Mouse (Mus musculus) ovary, adult 2 months (tissue): ENCODE results near the gene Eif2a. TPM values are rescaled to one million over a fixed set of nuclear protein-coding genes. Genes with fewer than 3 reads are reported as not detected.

Source experiments
- polyA plus RNA-seq: library from polyadenylated mRNA; depleted of rRNA; stranded (reverse); fragments of >200 nt; gene quantifications from 2 replicates; pipeline ENCODE4 v1.2.3, GENCODE M21; 2012; rRNA removed

Gene Eif2a
- 3.6 and 3.9 TPM in 2 replicates for polyA plus RNA-seq

DNA sequence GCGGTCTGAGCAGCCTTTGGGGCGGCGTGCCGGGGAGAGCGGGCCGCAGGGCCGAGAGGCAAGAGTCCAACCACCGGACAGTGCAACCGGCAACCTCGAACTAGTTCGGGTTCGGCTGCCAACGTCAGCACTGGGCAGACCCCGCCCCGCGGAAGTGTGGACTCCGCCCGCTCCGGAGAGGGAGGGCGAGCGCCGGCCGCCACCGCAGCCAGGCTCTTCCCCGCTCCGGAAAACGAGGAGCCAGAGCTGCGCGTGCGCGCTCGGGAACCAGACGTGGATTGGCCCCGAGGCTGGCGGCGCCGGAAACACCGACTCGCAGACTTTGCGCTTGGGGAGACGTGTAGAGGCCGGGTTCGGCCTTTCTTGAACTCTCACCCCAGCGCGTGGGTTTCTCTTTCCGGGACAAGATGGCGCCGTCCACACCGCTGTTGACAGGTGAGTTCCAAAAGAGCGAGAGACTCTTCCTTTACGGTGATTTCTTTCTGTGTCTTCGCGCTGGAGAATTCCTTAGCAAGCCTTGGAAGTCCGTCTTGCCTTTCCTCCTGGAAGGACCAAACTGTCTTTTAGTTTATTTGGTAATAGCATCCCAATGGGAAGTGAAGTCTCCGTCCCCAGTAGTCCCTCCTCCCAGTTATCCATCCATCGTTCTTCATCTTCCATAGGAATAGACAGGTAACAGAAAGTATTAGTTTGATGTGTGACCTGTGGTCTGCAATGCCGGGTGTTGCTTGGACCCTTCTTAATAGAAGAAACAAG, at the start of gene Eif2a, which contains the start of gene Serp1:
Gene Eif2a (plus strand): TSS at position 170 of the 756 bp plus-strand sequence.
Gene Serp1 (minus strand): TSS at position 241 of the 756 bp plus-strand sequence.

DNA sequence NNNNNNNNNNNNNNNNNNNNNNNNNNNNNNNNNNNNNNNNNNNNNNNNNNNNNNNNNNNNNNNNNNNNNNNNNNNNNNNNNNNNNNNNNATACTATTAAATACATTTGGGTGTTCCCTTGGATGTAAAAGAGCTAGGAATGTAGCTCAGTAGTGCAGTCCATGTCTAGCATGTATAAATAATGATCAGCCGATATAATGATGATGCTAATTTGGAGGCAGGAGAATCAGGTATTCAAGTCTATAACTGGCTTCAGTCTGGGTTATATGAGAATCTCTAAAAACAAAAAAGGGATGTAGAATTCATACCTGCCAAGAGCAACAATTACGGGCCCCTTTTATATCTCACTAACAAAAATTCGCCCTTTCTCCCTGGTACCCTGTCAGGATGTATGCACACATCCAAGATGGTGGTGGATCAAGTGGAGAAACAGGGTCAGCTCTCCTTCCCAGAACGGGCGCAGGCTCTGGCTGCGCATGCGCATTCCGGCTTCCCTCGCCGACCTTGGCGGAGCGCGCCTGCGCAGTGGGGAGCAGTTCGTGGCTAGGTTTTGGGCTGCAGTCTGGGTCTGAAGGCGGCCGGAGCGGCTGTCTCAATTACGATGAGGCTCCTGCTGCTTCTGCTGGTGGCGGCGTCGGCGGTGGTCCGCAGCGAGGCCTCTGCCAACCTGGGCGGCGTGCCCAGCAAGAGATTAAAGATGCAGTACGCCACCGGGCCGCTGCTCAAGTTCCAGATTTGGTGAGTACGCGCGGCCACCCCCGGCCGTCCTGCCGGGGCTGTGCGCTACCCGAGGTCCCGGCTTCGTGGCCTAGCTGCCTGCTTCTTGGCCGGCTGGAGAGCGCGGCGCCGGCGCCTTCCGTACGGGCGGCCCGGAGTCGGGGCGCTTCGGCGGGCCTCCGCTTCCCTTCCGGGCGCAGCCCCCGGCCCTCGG, 50.8 kb downstream of the Eif2a start, which contains the start of gene Selenot:
Gene Selenot (plus strand): TSS at position 500 of the 930 bp plus-strand sequence.

Other genes with a start within 250 kb of the Eif2a start
- 34.5 and 44.4 TPM in 2 replicates for gene Tsc22d2, start 111.1 kb upstream of the Eif2a start, polyA plus RNA-seq
- gene Serp1, start 71 bp downstream of the Eif2a start, polyA plus RNA-seq = 62.1 and 110 TPM in 2 replicates
- gene Selenot, start 50.8 kb downstream of the Eif2a start, polyA plus RNA-seq = 25.1 and 39.0 TPM in 2 replicates
- 0.09 TPM in 1 of 2 replicates, not detected in the other for gene Erich6, start 111.4 kb downstream of the Eif2a start, polyA plus RNA-seq
- 40.3 and 57.4 TPM in 2 replicates for gene Siah2, start 166.6 kb downstream of the Eif2a start, polyA plus RNA-seq